Mouse (Mus musculus): Measurements from ENCODE around the gene Sh3bgrl2. TPM values are rescaled to one million over a fixed set of nuclear protein-coding genes. Genes with fewer than 3 reads are reported as not detected.

The Sh3bgrl2 gene
- polyA plus RNA-seq (2015; fragmentation: Nextera tagmentation; extraction: Ambion mirVana): 6.3 and 6.5 TPM in 2 replicates

GRCm38 (mm10) chr9:83547830-83548689 is at the start of gene Sh3bgrl2:
Sh3bgrl2 (plus strand) TSS chr9:83548327.

Other genes starting within 250 kb of the Sh3bgrl2 start
- 12.8 and 13.7 TPM in 2 replicates for gene Lca5, start 107.2 kb upstream of the Sh3bgrl2 start, polyA plus RNA-seq (2015; fragmentation: Nextera tagmentation; extraction: Ambion mirVana)

Data from neural tube, postnatal 0 days (tissue).